Mouse (Mus musculus) B cell, adult 2 months (primary cell): ENCODE results near the gene E2f8.
A peak's percentile ranks its signal among the peaks of the same experiment; 100 is the strongest.

Experiments
- DNase-seq, 2 experiments: peaks; one replicate each; pipeline ENCODE4 v3.0.0; 2022

The E2f8 gene

GRCm38 (mm10) chr7:48881486-48881885 lies at the start of gene E2f8:
E2f8 (minus strand) TSS chr7:48881596.
- DNase-seq = peak; percentile 37 to 47

GRCm38 (mm10) chr7:48930399-48930798 lies 49.0 kb upstream of the E2f8 start:
- no peak for DNase-seq

GRCm38 (mm10) chr7:48928364-48928763 lies 47.0 kb upstream of the E2f8 start:
- peak; percentile 51 to 53 for DNase-seq

DNA sequence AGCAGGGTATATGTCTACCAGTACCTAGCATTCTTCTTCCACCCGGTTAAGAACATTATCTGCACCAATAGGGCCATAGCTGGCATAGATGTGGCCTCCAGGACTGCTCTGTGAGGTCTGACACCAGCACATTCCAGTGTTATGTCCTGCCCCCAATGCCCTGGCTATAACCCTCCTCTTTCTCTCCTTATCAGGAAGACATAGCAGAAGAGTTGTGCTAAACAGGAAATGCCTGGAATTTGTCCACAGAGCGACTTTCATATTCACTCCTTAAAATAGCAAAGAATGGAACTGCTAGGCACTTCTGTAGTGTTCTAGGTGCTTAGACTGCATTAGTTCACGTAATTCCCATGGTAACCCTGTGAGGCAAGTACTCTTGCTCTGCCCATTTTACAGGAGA lies 43.8 kb upstream of the E2f8 start:
- DNase-seq = no peak

DNA sequence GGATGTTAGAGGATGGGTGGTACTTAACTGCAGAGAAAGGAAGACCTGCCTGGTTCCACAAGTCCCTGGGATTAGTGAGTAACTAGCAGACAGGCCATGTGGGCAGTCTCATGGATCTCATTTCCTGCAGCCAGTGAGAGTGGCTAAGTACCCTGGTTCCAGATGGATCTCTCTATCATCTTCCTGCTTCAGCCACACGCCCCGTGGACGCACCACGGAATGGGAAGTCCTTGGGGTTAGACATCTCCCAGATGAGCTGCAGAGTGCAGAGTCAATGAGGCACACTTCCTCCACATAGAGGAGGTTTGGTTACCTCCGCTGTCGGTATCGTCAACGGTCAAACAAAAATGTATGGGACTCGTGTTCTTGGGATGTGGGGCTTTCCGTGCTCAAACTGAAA lies 42.2 kb upstream of the E2f8 start:
- no peak for DNase-seq

- no peak for DNase-seq
Observed at GRCm38 (mm10) chr7:48918389-48918788, 37.0 kb upstream of the E2f8 start.

- DNase-seq = no peak
Observed at GRCm38 (mm10) chr7:48917988-48918387, 36.6 kb upstream of the E2f8 start.

DNA sequence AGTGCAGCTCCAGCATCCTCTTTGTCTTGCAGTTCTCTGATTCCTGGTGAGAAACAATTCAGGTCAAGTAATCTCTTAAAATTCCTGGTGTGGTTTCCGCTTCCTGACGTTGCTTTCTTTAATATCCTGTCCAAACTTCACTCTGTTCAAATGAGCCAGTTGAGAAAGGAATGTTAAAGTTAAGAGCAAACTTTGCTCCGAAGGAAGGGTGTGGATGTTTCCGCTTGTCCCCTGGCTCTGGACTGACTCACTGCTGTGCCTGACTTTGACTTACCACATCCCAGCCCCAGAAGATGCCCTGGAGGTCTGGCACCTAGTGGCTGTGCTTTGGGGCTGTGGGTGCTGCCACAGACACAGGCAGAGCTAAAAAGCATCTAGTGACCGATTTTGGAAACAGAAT lies 36.1 kb upstream of the E2f8 start:
- DNase-seq = no peak

DNA sequence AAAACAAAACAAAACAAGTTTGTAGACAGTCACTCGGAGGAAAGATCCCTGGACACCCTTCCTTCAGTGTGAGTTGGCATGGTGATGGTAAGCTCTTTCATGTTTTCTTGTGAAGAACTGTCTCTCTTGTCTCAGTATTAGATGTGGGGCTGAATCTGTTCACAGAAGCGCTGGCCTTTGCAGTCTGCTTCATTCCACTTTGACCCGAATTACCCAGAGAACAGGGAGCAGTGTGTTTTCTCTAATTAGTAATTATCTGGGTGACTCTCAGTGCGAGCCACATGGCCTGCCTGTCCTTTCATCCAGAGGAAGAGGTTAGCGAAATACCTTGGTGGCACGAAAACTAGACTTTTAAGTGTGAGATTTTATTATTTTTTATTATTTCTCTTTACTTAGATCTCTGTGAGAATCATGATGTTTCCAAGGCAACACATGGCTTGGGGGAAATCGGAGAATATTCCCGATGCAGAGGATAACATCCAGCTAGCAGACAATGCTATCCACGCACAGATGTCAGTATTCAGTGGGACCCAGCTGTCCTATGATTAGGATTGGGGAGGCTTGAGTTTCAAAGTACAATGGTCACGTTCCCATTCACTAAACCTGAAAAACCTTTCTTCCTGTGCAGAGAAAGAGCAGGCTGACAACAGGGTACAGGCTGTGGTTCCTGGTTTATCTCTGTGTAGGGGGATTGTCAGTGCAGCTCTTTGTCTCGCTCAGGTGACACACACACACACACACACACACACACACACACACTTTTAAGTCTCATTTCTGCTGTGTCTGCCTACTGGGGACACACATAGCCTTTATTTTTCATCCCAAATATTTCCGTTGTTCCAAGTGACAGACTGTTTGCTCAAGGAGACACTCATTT lies 33.5 kb upstream of the E2f8 start:
- no peak for DNase-seq

GRCm38 (mm10) chr7:48911146-48911545 lies 29.8 kb upstream of the E2f8 start:
- no peak for DNase-seq

GRCm38 (mm10) chr7:48910282-48910681 lies 28.9 kb upstream of the E2f8 start:
- no peak for DNase-seq

- no peak for DNase-seq
Observed at GRCm38 (mm10) chr7:48909342-48909671, 27.9 kb upstream of the E2f8 start.

GRCm38 (mm10) chr7:48908521-48909341 lies 27.3 kb upstream of the E2f8 start, which contains the start of gene Nav2:
Nav2 (plus strand) TSS chr7:48908716.
- DNase-seq = peak; percentile 33 to 36

- DNase-seq = no peak
Observed at GRCm38 (mm10) chr7:48902454-48902853, 21.1 kb upstream of the E2f8 start.

DNA sequence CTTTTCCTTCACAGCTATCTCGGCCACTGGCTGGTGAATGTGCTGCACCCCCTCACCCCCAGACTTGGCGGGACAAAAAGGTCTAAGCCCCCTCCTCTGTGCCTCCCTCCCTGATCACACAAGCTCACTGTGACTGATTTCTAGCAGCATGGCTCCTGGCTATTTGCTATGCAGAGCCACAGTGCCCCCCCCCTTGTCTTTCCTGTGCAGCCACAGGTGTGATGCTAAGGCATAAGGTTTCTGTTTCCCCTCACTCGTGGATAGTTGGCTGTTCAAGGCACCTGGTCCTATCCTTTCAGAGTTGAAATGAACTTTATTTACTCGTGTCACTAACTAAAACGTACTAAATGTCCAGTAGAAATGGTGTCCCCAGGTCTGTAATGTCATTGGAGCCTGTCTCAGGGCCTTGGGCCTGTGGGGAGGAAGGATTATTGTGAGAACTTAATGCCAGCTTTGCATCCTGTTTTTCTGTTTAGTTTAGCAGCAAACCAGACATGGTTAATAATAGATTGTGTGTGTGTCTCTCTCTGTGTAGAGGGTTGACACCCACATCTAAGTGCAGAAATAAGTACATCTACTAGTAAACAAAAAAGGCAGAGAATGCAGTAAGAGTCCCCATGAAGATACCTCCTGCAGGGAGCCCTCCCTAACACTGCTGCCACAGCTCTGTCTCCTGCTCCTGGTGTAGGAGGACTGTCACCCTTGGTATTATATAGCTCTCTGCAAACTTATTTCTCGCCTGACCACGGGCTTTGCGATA lies 19.2 kb upstream of the E2f8 start:
- DNase-seq = no peak

DNA sequence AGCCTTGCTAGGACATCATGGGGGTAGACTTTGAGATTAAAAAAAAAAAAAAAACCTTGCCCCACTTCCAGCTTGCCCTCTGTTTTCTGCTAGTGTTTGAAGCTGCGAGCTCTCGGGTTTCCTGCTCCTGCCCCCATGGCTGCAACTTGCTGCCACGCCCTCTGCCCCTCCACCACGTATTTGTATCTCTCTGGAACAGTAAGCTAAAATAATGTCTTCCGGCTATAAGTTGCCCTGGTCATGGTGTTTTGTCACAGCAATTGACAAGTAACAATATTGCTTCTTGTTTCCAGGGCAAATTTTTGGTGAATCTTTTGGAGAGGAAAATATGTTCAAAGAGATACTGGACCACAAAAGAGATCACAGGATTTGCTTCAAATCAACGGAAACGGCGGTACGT lies 17.0 kb upstream of the E2f8 start:
- DNase-seq = no peak

DNA sequence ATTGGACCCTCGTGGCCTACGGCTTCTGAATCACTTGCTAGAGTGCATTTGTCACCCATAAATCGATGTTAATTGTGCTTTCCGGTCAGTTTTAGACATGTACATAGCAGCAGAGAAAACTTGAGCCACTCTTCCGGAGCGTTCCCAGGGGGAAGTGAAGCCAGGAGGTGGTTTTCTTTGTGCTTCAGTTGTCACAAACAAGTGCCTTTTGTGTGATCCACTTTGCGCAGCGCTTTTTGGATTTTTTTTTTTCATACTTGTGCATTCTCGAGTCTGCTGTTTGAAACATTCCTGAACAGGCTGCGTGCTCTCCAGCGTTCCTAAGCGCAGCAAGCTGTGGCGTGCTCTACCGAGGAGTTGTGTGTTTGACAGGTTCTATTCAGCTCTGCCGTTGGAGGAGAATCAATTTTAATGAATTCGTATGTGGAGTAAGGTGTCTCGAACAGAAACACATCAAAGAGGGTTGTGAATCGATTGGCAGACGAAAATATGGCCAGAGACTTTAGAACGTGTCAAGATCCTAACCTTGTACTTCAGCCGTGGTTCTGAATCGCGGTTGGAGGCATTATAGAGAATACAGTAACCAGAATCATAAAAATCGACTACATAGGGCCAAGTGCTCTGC lies 16.3 kb upstream of the E2f8 start:
- no peak for DNase-seq

DNA sequence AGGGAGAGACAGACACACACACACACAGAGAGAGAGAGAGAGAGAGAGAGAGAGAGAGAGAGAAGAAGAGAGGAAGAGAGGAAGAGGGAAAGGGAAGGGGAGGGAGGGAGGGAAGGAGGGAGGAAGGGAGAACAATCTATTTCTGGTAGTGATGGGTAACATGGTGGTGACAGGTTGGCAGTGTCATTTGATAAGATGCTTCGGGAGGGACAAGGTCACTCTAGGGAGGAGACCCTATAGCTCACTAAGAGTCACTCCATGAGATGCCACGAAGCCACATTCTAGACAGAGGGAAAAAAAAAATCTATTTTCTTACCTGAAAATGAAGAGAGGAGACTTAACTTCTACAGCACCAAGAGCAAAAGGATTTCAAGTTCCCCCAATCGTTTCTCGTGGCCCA lies 14.7 kb upstream of the E2f8 start:
- no peak for DNase-seq

DNA sequence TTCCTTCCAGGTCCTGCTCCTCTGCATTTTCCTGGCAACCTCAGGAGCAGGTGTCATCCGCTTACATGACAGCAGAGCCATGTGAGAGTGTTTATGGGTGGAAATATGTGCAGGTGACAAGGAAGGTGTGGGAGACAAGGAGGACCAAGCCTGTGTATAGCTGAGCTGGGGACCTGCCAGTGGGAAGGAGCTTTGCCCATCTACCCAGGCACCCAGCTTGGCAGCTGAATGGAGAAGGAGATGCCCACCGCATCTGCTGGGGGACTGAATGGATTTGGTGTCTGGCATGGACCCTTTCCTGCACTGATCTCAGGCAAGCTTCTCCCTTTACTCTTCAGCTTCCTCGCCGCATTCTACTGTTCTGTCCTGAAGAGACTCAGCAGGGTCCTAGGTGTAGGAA lies 14.1 kb upstream of the E2f8 start:
- no peak for DNase-seq

GRCm38 (mm10) chr7:48894763-48895162 lies 13.4 kb upstream of the E2f8 start:
- no peak for DNase-seq

GRCm38 (mm10) chr7:48894152-48894551 lies 12.8 kb upstream of the E2f8 start:
- peak; percentile 73 to 75 for DNase-seq

- DNase-seq = no peak
Observed at GRCm38 (mm10) chr7:48893093-48893492, 11.7 kb upstream of the E2f8 start.

DNA sequence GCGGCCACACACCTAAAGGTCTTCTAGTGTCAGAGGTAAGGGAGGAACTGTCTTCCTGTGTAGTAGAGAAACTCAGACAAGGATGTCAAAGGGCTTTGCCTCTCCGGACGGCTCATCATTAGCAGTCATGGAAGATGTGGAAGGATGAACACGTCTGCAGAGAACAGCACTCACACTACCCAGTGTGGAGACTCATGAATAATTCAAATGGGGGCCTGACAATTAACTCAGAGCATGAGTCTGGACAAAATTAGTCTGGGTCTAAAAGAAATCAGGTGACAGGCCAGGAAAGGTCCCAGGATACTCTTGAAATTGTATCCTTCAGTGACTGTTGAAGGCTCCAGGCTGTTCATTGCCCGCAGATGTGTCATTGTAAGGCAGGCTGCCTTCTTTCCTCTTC lies 9.6 kb upstream of the E2f8 start:
- DNase-seq = no peak
